In genomic region chr1:151890041-151890621, GRCm38 (mm10) we compare ENCODE assay signal across 8 mouse cellular contexts.
DNase-seq lines count a peak whose midpoint lies in the region; ATAC-seq and TF ChIP-seq lines count a peak whose summit lies in the region.

No protein-coding gene starts in this region.

- peak in 1 of 2 experiments; percentile 29 for DNase-seq in heart, adult 2 months
- DNase-seq in heart, postnatal 25 days (ENCODE audit: low spot score) = no peak
- peak; percentile 46 to 48 for DNase-seq in cerebellum, postnatal 10 days
- DNase-seq in heart, postnatal 10 days = peak; percentile 42 to 53
- peak; percentile 33 to 53 for DNase-seq in left cerebral cortex, adult 2 months (ENCODE audit: extremely low spot score in 1 of 2, low spot score in 2 of 2)
- DNase-seq in ovary, adult 18-20 months (ENCODE audit: low spot score) = no peak
- DNase-seq in embryo, embryonic 10 days (ENCODE audit: low spot score) = no peak

- H3K27ac ChIP-seq in heart, adult 2 months = peak overlapping the region; percentile 31
- H3K27ac ChIP-seq in left cerebral cortex, adult 2 months = no peak overlapping the region; the same call in 1 of the 2 replicates
- H3K27ac ChIP-seq in midbrain, embryonic 15.5 days = peak overlapping the region; percentile 19

- H3K4me2 ChIP-seq in midbrain, embryonic 15.5 days = no peak overlapping the region

- H3K9me3 ChIP-seq in midbrain, embryonic 15.5 days = no peaks in the 10 kb centered on the region

- WGBS in heart, adult 2 months = 54% methylated on average over 14 of the region's 14 CpGs
- WGBS in midbrain, embryonic 15.5 days = 53% methylated on average over 14 of the region's 14 CpGs

- TF ChIP-seq CTCF in heart, adult 2 months (IDR thresholded peaks at IDR 0.05) = 0 out of 2 replicates have a peak, but pooled peaks have one; percentile 4
- TF ChIP-seq CTCF in left cerebral cortex, adult 2 months (IDR thresholded peaks at IDR 0.05) = no peak

- ATAC-seq in midbrain, embryonic 15.5 days (replicated peaks) = peak; percentile 73

- no peaks in the 10 kb centered on the region for H3K36me3 ChIP-seq in heart, adult 2 months (ENCODE audit: control insufficient read depth, insufficient read depth, low read length)
- H3K36me3 ChIP-seq in midbrain, embryonic 15.5 days (replicated peaks) = no peaks in the 10 kb centered on the region

- no peak overlapping the region for H3K9ac ChIP-seq in heart, adult 2 months (ENCODE audit: low read depth, low read length)
- no peak overlapping the region for H3K9ac ChIP-seq in midbrain, embryonic 15.5 days

- H3K27me3 ChIP-seq in heart, adult 2 months (ENCODE audit: control insufficient read depth, insufficient read depth, low read length) = no peaks in the 10 kb centered on the region
- no peaks in the 10 kb centered on the region for H3K27me3 ChIP-seq in midbrain, embryonic 15.5 days (replicated peaks)

- no peak for TF ChIP-seq EP300 in heart, adult 2 months (IDR thresholded peaks at IDR 0.05; ENCODE audit: insufficient read depth, low read depth, low read length)

- H3K79me2 ChIP-seq in heart, adult 2 months (replicated peaks; ENCODE audit: control insufficient read depth, insufficient read depth, low read length) = no peaks in the 10 kb centered on the region

- H3K4me3 ChIP-seq in heart, adult 2 months = no peak overlapping the region
- H3K4me3 ChIP-seq in left cerebral cortex, adult 2 months = no peak overlapping the region
- H3K4me3 ChIP-seq in midbrain, embryonic 15.5 days = no peak overlapping the region

- intact Hi-C loops in heart, adult 2 months (cut with DNase I) = no loop called here
- intact Hi-C loops in heart, postnatal 25 days (cut with DNase I) = no loop called here
- intact Hi-C loops in heart, postnatal 10 days (cut with DNase I) = no loop called here
- intact Hi-C loops in left cerebral cortex, adult 2 months (cut with DNase I) = loop anchor here (5.0 kb wide), 1 partner anchor 52 kb away; no protein-coding TSS in a partner anchor

- TF ChIP-seq POLR2A in heart, adult 2 months (IDR thresholded peaks at IDR 0.05; ENCODE audit: insufficient read depth, low read depth, low read length) = no peak

- peaks cover 6% of the 10 kb centered on the region for H3K4me1 ChIP-seq in heart, adult 2 months (ENCODE audit: control insufficient read depth, insufficient read depth, low read length)
- peaks cover 9% of the 10 kb centered on the region; the same call in 1 of the 2 replicates for H3K4me1 ChIP-seq in midbrain, embryonic 15.5 days

Comparison
In these comparisons a context has a peak if more than half of its experiments do, and no peak if none do; other contexts are left out.
1. DNase-seq: peak in cerebellum, postnatal 10 days (2 of 2), heart, postnatal 10 days (2 of 2) and left cerebral cortex, adult 2 months (2 of 2); none in heart, postnatal 25 days (single experiment), ovary, adult 18-20 months (single experiment) and embryo, embryonic 10 days (single experiment).